Mouse (Mus musculus) brain, adult 2 months (tissue): ENCODE measurements at regions not wholly inside any gene's neighbourhood (a gene's known extent, or its start where the extent isn't known, plus 50 kb on each side); places are given as distances from the start of the nearest gene placed in this dataset.

Experiments used
- DNase-seq: peaks from one replicate; pipeline ENCODE4 v3.0.0; 2011; ENCODE audit warnings: low read depth, low spot score

DNA sequence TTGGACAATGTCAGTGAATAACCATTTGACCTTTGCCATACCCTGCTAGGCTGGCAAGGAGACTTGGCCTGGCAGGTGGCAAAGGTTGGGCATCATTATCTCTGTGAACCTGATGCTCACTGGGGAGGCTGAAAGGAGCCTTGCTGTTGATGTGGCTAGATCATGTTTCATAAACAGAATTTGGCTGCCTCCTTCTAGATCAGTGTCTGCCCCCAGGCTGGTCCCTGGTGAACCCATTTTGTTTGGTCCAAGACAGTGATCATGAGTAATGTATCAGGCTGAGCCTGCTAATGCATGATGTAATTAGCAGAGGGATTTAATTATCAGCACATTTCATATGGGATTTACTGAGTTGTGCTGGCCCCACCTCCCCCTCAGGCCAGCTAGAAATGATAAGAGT is 502.6 kb upstream of the Sox11 start:
- DNase-seq, result no peak

GRCm38 (mm10) chr12:27838955-27839354 is 496.6 kb upstream of the Sox11 start:
- no peak for DNase-seq

- peak; percentile 42 for DNase-seq
Measured at GRCm38 (mm10) chr12:27838384-27838783, 496.0 kb upstream of the Sox11 start.

DNA sequence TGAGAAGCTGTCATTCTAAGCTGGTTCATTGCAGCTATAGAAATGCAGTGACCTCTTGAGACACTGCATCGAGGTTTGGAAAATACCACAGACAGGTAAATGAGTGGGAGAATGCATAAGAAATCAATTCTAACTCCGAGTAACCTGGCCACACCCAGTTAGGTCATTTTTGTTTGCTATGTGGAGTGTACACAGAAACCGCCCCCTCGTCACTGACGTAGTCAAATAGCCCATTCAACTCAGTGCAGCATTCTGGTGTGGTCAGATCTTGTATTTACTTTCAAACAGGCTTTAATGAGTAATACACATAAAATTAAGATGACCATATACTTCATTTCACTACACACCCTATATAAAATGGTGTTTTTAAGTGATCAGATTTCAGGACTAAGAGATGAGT is 483.8 kb upstream of the Sox11 start:
- DNase-seq, result no peak

GRCm38 (mm10) chr12:27823392-27823791 is 481.0 kb upstream of the Sox11 start:
- no peak for DNase-seq

GRCm38 (mm10) chr12:27796642-27797041 is 454.3 kb upstream of the Sox11 start:
- no peak for DNase-seq

GRCm38 (mm10) chr12:27786716-27787291 is 444.4 kb upstream of the Sox11 start:
- DNase-seq, result no peak

GRCm38 (mm10) chr12:27780801-27781200 is 438.4 kb upstream of the Sox11 start:
- no peak for DNase-seq

GRCm38 (mm10) chr12:27765948-27766347 is 423.6 kb upstream of the Sox11 start:
- DNase-seq, result no peak

- DNase-seq, result no peak
Measured at GRCm38 (mm10) chr12:27759016-27759415, 416.6 kb upstream of the Sox11 start.

DNA sequence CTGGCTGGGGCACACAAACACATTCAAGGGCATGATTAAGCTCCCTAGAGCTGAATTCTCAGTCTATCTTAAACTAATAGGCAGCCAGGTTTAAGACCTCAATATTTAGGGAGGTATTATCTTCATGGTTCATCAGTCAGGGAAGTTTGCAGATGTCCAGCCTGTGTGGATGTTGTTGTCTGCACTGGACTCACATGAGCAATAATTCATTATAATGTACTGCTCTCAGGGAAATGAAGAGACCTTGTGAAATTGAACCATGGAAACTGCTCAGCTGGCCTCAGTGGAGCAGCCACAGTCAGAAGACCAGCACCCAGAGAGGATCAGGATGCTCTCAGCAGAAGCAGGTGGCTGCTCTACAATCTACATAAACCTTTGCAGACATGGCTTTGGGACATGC is 415.3 kb upstream of the Sox11 start:
- DNase-seq, result no peak

GRCm38 (mm10) chr12:27724619-27725200 is 382.3 kb upstream of the Sox11 start:
- peak; percentile 37 for DNase-seq

DNA sequence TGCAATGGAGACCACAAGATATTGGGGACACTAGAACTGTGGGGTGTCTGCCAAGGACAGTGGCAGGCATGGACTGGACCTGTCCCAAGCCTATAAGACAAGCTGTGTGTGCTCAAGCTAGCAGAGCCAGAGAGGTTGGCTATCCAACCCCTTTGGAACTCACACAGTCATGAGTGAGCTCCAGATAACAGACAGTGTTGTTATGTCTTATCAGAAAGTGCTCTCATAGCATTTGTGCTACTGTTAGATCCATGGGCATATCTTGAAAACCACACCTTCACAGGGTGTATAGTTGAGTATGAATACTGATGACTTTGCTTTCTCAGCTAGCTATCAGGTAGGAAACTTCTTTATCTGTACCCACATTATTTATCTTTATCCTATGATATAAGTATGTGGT is 338.1 kb upstream of the Sox11 start:
- DNase-seq, result no peak

DNA sequence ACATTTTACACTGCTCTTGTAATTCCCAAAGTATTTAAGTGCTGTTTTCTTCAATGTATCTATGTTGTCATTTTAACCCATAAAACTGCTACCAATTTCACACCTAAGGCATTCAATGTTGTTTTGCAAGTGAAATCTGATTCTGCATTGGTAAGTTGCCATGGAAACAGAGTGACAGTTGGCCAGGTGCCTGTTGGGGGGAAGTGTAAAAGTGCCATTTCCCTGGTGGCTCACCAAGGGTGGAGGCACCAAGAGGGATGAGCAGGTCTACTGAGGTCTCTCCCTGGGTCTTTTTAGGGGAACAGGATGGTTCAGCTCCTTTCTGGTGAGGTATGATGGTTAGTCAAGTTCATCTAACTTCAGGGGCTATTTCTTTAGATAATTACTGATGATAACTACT is 331.0 kb upstream of the Sox11 start:
- peak; percentile 9 for DNase-seq

DNA sequence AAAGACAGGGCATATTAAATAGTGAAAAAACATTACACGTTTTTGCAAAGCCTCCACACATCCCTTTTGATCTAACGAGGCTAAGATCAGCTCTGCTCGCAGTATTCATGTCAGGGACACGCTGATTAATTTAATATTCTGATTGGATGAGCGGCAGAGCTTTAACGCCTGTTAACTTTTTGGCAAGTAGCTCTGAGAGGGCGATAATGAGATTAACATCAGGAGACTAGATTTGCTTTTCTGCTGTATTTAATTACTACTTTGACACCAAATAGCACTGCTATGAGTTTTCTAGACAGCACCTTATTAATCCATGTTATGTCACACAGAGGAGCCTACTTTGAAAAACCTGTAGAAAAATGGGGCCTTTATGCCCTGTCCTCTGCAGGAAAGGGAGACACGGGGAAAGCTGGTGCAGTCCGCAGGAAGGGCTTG is 328.3 kb upstream of the Sox11 start:
- DNase-seq, result no peak

GRCm38 (mm10) chr12:27670190-27670589 is 327.8 kb upstream of the Sox11 start:
- DNase-seq, result no peak

- DNase-seq, result no peak
Measured at GRCm38 (mm10) chr12:27669542-27669941, 327.2 kb upstream of the Sox11 start.

DNA sequence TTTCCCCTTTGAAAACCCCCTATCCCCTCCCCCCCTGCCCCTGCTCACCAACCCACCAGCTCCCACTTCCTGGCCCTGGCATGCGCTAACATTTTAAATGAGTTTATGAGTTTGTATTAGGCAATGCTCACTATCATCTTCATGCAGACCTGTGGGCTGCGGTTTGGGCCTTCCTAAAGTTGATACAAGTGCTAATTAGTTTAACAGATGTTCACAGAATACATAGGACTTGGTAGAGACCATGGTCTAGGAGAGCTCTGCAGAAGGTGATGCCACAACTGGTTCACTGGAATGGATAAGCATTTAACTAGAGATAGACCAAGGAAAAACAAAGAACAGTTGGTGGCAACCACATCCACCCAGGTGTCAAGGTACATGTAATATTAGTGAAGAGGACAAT is 324.1 kb upstream of the Sox11 start:
- no peak for DNase-seq

GRCm38 (mm10) chr12:27663126-27663525 is 320.8 kb upstream of the Sox11 start:
- no peak for DNase-seq

GRCm38 (mm10) chr12:27662723-27663122 is 320.3 kb upstream of the Sox11 start:
- DNase-seq, result no peak

- no peak for DNase-seq
Measured at GRCm38 (mm10) chr12:27657536-27657935, 315.2 kb upstream of the Sox11 start.

DNA sequence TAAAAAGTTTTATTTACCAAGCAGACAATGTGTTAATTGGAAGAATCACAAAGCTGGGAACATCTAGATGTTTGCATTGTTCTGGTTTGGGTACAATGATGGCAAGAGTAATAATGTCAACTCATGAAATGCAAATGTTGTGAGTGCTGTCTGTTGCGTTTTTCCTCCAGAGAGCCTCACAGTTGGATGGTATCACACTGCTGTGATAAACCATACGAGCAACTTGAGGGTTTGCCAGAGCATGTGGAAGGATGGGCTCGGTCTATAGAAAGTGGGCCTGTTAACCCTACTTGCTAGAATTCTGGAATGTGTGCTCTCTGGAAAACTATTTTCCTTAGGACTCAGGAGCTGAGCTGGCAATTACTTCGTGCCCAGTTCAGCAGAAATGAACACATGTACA is 311.2 kb upstream of the Sox11 start:
- no peak for DNase-seq

DNA sequence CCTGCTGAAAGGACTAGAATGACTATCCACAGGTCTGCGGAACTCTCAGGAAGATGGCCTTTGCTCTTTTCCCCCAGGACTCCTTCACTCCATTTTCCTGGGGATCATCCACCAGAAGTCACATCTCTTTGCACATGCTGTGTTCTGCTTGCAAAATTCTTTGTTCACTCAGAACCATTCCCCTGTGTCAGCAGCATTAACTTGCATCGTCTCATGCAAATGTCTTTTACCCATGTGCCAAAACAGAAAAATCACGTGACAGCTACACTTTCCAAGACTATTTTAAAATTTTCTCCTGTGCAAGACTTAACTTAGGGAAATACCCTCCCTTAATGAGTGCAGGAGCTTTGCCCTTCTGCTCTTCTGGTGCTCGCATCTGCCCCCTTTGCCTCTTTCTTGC is 306.2 kb upstream of the Sox11 start:
- no peak for DNase-seq
